Mouse (Mus musculus) frontal cortex, postnatal 14 days (tissue): ENCODE results near the gene Arfgef2.

Source experiments
- DNase-seq, 2 experiments: peaks; one replicate each; pipeline ENCODE4 v3.0.0; 2022; ENCODE audit warnings: low spot score in 2 of 2

Arfgef2 gene

GRCm38 (mm10) chr2:166906523-166907182 lies 101.3 kb downstream of the Arfgef2 start:
- no peak for DNase-seq

- DNase-seq = no peak
Measured at GRCm38 (mm10) chr2:166909729-166910128, 104.3 kb downstream of the Arfgef2 start.

DNA sequence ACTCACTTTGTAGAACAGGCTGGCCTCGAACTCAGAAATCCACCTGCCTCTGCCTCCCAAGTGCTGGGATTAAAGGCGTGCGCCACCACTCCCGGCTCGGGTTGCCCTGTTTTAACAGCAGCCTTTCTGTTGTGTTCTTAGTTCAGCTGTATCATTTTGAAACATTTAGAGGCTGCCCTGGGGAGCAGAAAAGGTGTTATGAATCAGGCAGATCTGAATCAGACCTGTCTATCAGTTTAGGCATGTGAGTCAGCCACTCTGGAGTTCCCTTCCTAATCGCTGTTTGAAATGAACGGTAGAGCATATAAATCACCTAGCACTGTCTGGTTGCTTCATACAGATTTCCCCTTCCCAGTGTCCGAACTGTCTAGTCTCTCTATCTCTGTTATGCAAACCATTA lies 105.1 kb downstream of the Arfgef2 start:
- DNase-seq = no peak

- DNase-seq = no peak
Measured at GRCm38 (mm10) chr2:166923971-166924370, 118.6 kb downstream of the Arfgef2 start.

DNA sequence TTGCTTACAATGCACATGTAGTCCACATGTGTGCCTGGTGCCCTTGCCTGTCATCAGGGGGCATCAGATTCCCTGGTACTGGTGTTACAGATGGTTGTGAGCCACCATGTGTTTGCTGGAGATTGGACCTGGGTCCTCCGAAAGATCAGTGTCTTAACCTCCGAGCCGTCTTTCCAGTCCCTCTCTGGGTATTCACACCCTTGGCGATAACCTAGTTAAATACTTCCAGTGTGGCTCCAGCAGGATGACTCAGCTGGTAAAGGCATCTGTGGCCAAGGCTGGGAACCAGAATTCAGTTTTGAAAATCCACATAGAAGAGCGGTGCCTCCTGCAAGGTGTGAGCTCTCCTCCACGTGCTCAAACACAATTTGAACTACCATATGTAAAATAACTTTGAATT lies 128.6 kb downstream of the Arfgef2 start:
- DNase-seq = no peak

DNA sequence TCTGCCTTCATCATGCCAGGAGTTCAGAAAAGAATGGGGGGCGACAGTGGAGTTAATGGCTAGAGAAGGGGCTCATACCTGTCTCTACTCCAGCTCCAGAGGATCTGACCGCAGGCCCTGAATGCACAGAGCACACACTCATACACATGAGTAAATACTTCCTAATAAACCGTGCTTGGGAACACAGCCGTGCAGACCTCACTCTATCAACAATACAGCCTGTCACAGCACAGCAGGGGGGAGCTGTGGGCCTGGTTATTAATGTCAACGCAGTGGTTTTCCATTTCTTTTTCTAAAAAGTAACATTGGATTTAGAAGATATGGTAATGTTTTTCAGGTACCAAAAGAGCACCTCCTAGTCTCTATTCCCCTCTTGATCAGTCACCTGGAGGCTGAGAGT lies 129.0 kb downstream of the Arfgef2 start:
- DNase-seq = no peak

DNA sequence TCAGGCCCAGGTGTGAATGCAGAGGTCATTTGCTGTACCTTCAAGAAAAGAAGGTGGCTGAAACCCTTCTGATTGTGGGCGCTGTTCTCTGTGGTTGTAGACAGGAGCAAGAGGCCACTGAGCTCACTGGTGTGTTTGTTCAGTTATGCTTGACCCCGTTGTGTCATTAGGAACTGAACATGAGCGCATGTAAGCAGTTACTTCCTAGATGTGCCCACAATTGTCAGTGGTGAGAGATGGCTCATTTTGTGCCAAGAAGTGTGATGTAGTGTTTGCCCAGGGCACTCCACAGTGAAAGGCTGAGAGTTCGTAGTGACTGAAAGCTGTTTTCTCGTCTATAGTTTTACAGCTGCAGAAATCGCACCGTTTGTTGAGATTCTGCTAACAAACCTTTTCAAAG lies 130.2 kb downstream of the Arfgef2 start:
- no peak for DNase-seq

- no peak for DNase-seq
Measured at GRCm38 (mm10) chr2:166936166-166936565, 130.8 kb downstream of the Arfgef2 start.

- DNase-seq = no peak
Measured at GRCm38 (mm10) chr2:166943146-166943545, 137.8 kb downstream of the Arfgef2 start.

DNA sequence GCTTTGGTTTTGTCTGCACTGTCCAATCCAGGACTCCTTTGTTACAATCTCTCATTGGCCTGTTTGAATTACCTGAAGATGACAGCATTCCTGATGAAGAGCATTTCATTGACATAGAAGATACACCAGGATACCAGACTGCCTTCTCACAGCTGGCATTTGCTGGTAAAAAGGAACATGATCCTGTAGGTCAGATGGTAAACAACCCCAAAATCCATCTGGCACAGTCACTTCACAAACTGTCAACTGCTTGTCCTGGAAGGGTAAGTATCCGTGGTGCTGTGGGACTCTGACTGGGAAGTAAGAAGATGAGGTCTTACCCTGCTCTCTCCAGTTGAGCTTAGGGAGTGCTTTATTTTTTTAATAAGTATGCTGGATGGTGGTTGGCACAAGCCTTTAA lies 139.0 kb downstream of the Arfgef2 start:
- DNase-seq = no peak

DNA sequence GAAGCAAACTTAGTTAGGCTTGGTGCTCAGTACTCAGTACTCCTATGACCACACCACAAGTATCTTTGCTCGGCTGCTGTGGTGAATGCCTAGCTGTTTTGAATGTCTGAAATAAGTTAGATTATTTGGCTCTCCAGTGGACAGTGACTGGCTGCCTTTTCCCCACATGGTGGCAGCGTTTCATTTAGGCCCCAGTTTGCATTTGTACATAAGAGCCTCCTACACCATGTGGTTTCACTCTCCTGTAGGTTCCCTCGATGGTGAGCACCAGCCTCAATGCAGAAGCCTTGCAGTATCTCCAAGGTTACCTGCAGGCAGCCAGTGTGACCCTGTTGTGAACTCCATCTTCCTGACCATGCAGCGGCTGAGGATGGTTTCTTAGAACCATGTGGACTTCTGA lies 140.1 kb downstream of the Arfgef2 start:
- no peak for DNase-seq
